Mouse (Mus musculus): ENCODE measurements around the gene Bhlhb9. TPM values are rescaled to one million over a fixed set of nuclear protein-coding genes. Genes with fewer than 3 reads are reported as not detected.
A peak's percentile ranks its signal among the peaks of the same experiment; 100 is the strongest.
"Not testable (repeated sequence)": the region's sequence is repeated elsewhere in the genome, so short reads cannot be mapped to it uniquely, and the experiment has no call there.

Gene Bhlhb9
- polyA plus RNA-seq, 1 experiment from 2014 or later = 61.1 TPM

GRCm38 (mm10) chrX:135838521-135839360, 41.3 kb downstream of the Bhlhb9 start, which contains the start of gene Gprasp2:
Gene Gprasp2, plus strand, starts transcription at chrX:135839034.
- WGBS = 20% methylated on average over 32 of the region's 32 CpGs
- Histone ChIP-seq H3K4me3 (peak within 1 kb of the TSS; percentile 61), H3K27ac (0 out of 2 replicates have a peak within 1 kb of the TSS, but pooled peaks have one; percentile 29)
- peak; percentile 76 for DNase-seq (ENCODE audit: low spot score)
- not testable (repeated sequence) for H3K4me1 ChIP-seq; H3K36me3 ChIP-seq; H3K27me3 ChIP-seq (ENCODE audit: insufficient read depth, poor library complexity, severe bottlenecking); H3K9me3 ChIP-seq

- H3K9me3 ChIP-seq; H3K4me1 ChIP-seq; H3K36me3 ChIP-seq; DNase-seq (ENCODE audit: low spot score); H3K27me3 ChIP-seq (ENCODE audit: insufficient read depth, poor library complexity, severe bottlenecking): not testable (repeated sequence)
- WGBS = 22% methylated on average over 17 of the region's 17 CpGs
- Histone ChIP-seq H3K27ac (0 out of 2 replicates have a peak overlapping the region, but pooled peaks have one; percentile 29), H3K4me3 (peak overlapping the region; percentile 61)
These were observed 42.3 kb downstream of the Bhlhb9 start for GRCm38 (mm10) chrX:135839397-135840391.

GRCm38 (mm10) chrX:135866806-135867205, 69.4 kb downstream of the Bhlhb9 start:
- not testable (repeated sequence) for H3K27me3 ChIP-seq (ENCODE audit: insufficient read depth, poor library complexity, severe bottlenecking); H3K36me3 ChIP-seq; H3K9me3 ChIP-seq; DNase-seq (ENCODE audit: low spot score); H3K27ac ChIP-seq; H3K4me3 ChIP-seq; H3K4me1 ChIP-seq
- WGBS = 76% methylated on average over 9 of the region's 9 CpGs

GRCm38 (mm10) chrX:135876679-135877078, 79.3 kb downstream of the Bhlhb9 start:
- no peaks in the 10 kb centered on the region for H3K9me3 ChIP-seq
- H3K4me1 ChIP-seq = no peaks in the 10 kb centered on the region
- no peak for DNase-seq (ENCODE audit: low spot score)
- WGBS = 70% methylated on average over 1 of the region's 1 CpGs
- no peaks in the 10 kb centered on the region for H3K27me3 ChIP-seq (ENCODE audit: insufficient read depth, poor library complexity, severe bottlenecking)
- H3K27ac ChIP-seq = no peak overlapping the region
- H3K4me3 ChIP-seq = no peak overlapping the region
- H3K36me3 ChIP-seq = no peaks in the 10 kb centered on the region

GRCm38 (mm10) chrX:135879626-135880025, 82.2 kb downstream of the Bhlhb9 start:
- WGBS = 95% methylated on average over 1 of the region's 1 CpGs
- H3K27ac ChIP-seq = no peak overlapping the region
- H3K4me1 ChIP-seq = no peaks in the 10 kb centered on the region
- H3K27me3 ChIP-seq (ENCODE audit: insufficient read depth, poor library complexity, severe bottlenecking) = no peaks in the 10 kb centered on the region
- H3K4me3 ChIP-seq = no peak overlapping the region
- no peak for DNase-seq (ENCODE audit: low spot score)
- no peaks in the 10 kb centered on the region for H3K36me3 ChIP-seq
- H3K9me3 ChIP-seq = no peaks in the 10 kb centered on the region

GRCm38 (mm10) chrX:135885411-135886233, 88.2 kb downstream of the Bhlhb9 start:
- peaks cover 26% of the 10 kb centered on the region; the same call in 1 of the 2 replicates for H3K36me3 ChIP-seq
- H3K9me3 ChIP-seq = no peaks in the 10 kb centered on the region
- H3K4me1 ChIP-seq = no peaks in the 10 kb centered on the region
- DNase-seq (ENCODE audit: low spot score) = peak; percentile 88
- no peaks in the 10 kb centered on the region for H3K27me3 ChIP-seq (ENCODE audit: insufficient read depth, poor library complexity, severe bottlenecking)
- 17% methylated on average over 41 of the region's 41 CpGs for WGBS
- H3K27ac ChIP-seq = peak overlapping the region; percentile 90
- H3K4me3 ChIP-seq = peak overlapping the region; percentile 73

- Histone ChIP-seq H3K27ac (peak overlapping the region; percentile 90), H3K4me1 (no peaks in the 10 kb centered on the region), H3K36me3 (peaks cover 26% of the 10 kb centered on the region; the same call in 1 of the 2 replicates), H3K4me3 (peak overlapping the region; percentile 73), H3K9me3 (no peaks in the 10 kb centered on the region), H3K27me3 (ENCODE audit: insufficient read depth, poor library complexity, severe bottlenecking) (no peaks in the 10 kb centered on the region)
- peak; percentile 74 for DNase-seq (ENCODE audit: low spot score)
- 8% methylated on average over 11 of the region's 11 CpGs for WGBS
These were observed 88.8 kb downstream of the Bhlhb9 start for GRCm38 (mm10) chrX:135886234-135886585.

- Histone ChIP-seq H3K36me3 (no peaks in the 10 kb centered on the region), H3K4me1 (no peaks in the 10 kb centered on the region), H3K4me3 (no peak overlapping the region), H3K27ac (no peak overlapping the region), H3K27me3 (ENCODE audit: insufficient read depth, poor library complexity, severe bottlenecking) (0 out of 2 replicates have a peak, but pooled peaks cover 5% of the 10 kb centered on the region), H3K9me3 (no peaks in the 10 kb centered on the region)
- 73% methylated on average over 4 of the region's 4 CpGs for WGBS
- DNase-seq (ENCODE audit: low spot score) = no peak
These were observed 119.2 kb downstream of the Bhlhb9 start for GRCm38 (mm10) chrX:135916580-135916979.

- H3K27me3 ChIP-seq (ENCODE audit: insufficient read depth, poor library complexity, severe bottlenecking) = 0 out of 2 replicates have a peak, but pooled peaks cover 5% of the 10 kb centered on the region
- H3K9me3 ChIP-seq = no peaks in the 10 kb centered on the region
- H3K27ac ChIP-seq = no peak overlapping the region
- DNase-seq (ENCODE audit: low spot score) = no peak
- H3K36me3 ChIP-seq = no peaks in the 10 kb centered on the region
- WGBS = 72% methylated on average over 1 of the region's 1 CpGs
- H3K4me1 ChIP-seq = no peaks in the 10 kb centered on the region
- no peak overlapping the region for H3K4me3 ChIP-seq
These were observed 119.7 kb downstream of the Bhlhb9 start for GRCm38 (mm10) chrX:135917116-135917515.

- Histone ChIP-seq H3K4me3 (no peak overlapping the region), H3K9me3 (no peaks in the 10 kb centered on the region), H3K4me1 (no peaks in the 10 kb centered on the region), H3K27me3 (ENCODE audit: insufficient read depth, poor library complexity, severe bottlenecking) (no peaks in the 10 kb centered on the region), H3K36me3 (no peaks in the 10 kb centered on the region), H3K27ac (no peak overlapping the region)
- DNase-seq (ENCODE audit: low spot score) = no peak
- 76% methylated on average over 7 of the region's 7 CpGs for WGBS
These were observed 124.8 kb downstream of the Bhlhb9 start for GRCm38 (mm10) chrX:135922162-135922561.

- no peaks in the 10 kb centered on the region for H3K36me3 ChIP-seq
- H3K27me3 ChIP-seq (ENCODE audit: insufficient read depth, poor library complexity, severe bottlenecking) = no peaks in the 10 kb centered on the region
- no peaks in the 10 kb centered on the region for H3K4me1 ChIP-seq
- no peak overlapping the region for H3K4me3 ChIP-seq
- no peak overlapping the region for H3K27ac ChIP-seq
- 38% methylated on average over 3 of the region's 3 CpGs for WGBS
- no peaks in the 10 kb centered on the region for H3K9me3 ChIP-seq
- no peak for DNase-seq (ENCODE audit: low spot score)
These were observed 128.5 kb downstream of the Bhlhb9 start for GRCm38 (mm10) chrX:135925911-135926310.

GRCm38 (mm10) chrX:135928588-135928987, 131.2 kb downstream of the Bhlhb9 start:
- H3K4me3 ChIP-seq = no peak overlapping the region
- H3K27ac ChIP-seq = no peak overlapping the region
- no peaks in the 10 kb centered on the region for H3K4me1 ChIP-seq
- no peaks in the 10 kb centered on the region for H3K9me3 ChIP-seq
- no peaks in the 10 kb centered on the region for H3K36me3 ChIP-seq
- no peaks in the 10 kb centered on the region for H3K27me3 ChIP-seq (ENCODE audit: insufficient read depth, poor library complexity, severe bottlenecking)
- DNase-seq (ENCODE audit: low spot score) = no peak
